Mouse (Mus musculus) midbrain, embryonic 16.5 days (tissue): ENCODE results near the gene Eva1a. TPM values are rescaled to one million over a fixed set of nuclear protein-coding genes. Genes with fewer than 3 reads are reported as not detected.

Experiments
- ATAC-seq: fragments of 200-750 bp; cut with Nextera tagmentation; 2 replicates; pipeline ENCODE4 v1.8.0; 2017; ENCODE audit warnings: moderate TSS enrichment
- H3K27ac ChIP-seq: fragments of 300-500 bp; sonication (generic); 2 replicates; pipeline ENCODE4 v1.5.1; 2014; ENCODE audit warnings: mild to moderate bottlenecking, low read length, mixed read lengths
- H3K27me3 ChIP-seq: fragments of 300-500 bp; sonication (generic); 2 replicates; pipeline ENCODE4 v1.6.1; 2014; ENCODE audit warnings: low read depth, low read length, mixed read lengths; ENCODE audit not compliant: control insufficient read depth, insufficient read depth
- H3K36me3 ChIP-seq: fragments of 300-500 bp; sonication (generic); 2 replicates; pipeline ENCODE4 v1.6.1; 2014; ENCODE audit warnings: mild to moderate bottlenecking, low read length, moderate library complexity, mixed read lengths; ENCODE audit not compliant: control insufficient read depth, insufficient read depth
- H3K4me1 ChIP-seq: fragments of 300-500 bp; sonication (generic); 2 replicates; pipeline ENCODE4 v1.6.1; 2014; ENCODE audit warnings: mild to moderate bottlenecking, low read length, mixed read lengths; ENCODE audit not compliant: control insufficient read depth, insufficient read depth
- H3K4me2 ChIP-seq: fragments of 300-500 bp; sonication (generic); 2 replicates; pipeline ENCODE4 v1.6.1; 2014; ENCODE audit warnings: mild to moderate bottlenecking, low read length, mixed read lengths
- H3K4me3 ChIP-seq: fragments of 300-500 bp; sonication (generic); 2 replicates; pipeline ENCODE4 v1.5.1; 2014; ENCODE audit warnings: low read depth, mild to moderate bottlenecking, low read length, moderate library complexity, mixed read lengths
- H3K9ac ChIP-seq: fragments of 300-500 bp; sonication (generic); 2 replicates; pipeline ENCODE4 v1.6.1; 2014; ENCODE audit warnings: low read depth, low read length, mixed read lengths
- H3K9me3 ChIP-seq: fragments of 300-500 bp; sonication (generic); replicated peaks from 2 replicates; pipeline ENCODE4 v1.6.1; 2014; ENCODE audit warnings: mild to moderate bottlenecking, low read length, mixed read lengths; ENCODE audit not compliant: control insufficient read depth, poor library complexity, severe bottlenecking
- WGBS: fragments of 180-500 bp; shearing (Covaris S2); extraction: QIAGEN DNeasy Blood & Tissue Kit; methylation state at CpG from one replicate; pipeline ENCODE4 v1.1.7; 2014; 5-methylcytosine and 5-hydroxymethylcytosine counted together
- polyA plus RNA-seq: library from polyadenylated mRNA; unstranded; fragments of >200 nt; fragmentation: Nextera tagmentation; extraction: Ambion mirVana; gene quantifications from 2 replicates; pipeline ENCODE4 v1.2.1, GENCODE M21; 2015

Eva1a gene
- polyA plus RNA-seq, 1 experiment from 2014 or later, result 0.63 TPM

- Histone ChIP-seq H3K27me3 (no peaks in the 10 kb centered on the region), H3K4me1 (no peaks in the 10 kb centered on the region), H3K36me3 (no peaks in the 10 kb centered on the region), H3K9me3 (no peaks in the 10 kb centered on the region), H3K4me3 (no peak overlapping the region), H3K27ac (no peak overlapping the region), H3K9ac (no peak overlapping the region), H3K4me2 (no peak overlapping the region)
- ATAC-seq, result no peak
- WGBS, result 80% methylated on average over 9 of the region's 9 CpGs
Measured at GRCm38 (mm10) chr6:82127827-82128226, 87.0 kb downstream of the Eva1a start.

GRCm38 (mm10) chr6:82129630-82130217 lies 88.9 kb downstream of the Eva1a start:
- Histone ChIP-seq H3K4me1 (no peaks in the 10 kb centered on the region), H3K27me3 (no peaks in the 10 kb centered on the region), H3K4me2 (no peak overlapping the region), H3K4me3 (no peak overlapping the region), H3K9ac (no peak overlapping the region), H3K27ac (peak overlapping the region; percentile 25), H3K36me3 (no peaks in the 10 kb centered on the region), H3K9me3 (no peaks in the 10 kb centered on the region)
- 39% methylated on average over 9 of the region's 9 CpGs for WGBS
- ATAC-seq, result peak; percentile 68; the same call in 1 of the 2 replicates

- Histone ChIP-seq H3K4me3 (no peak overlapping the region), H3K9me3 (no peaks in the 10 kb centered on the region), H3K27ac (no peak overlapping the region), H3K4me2 (no peak overlapping the region), H3K9ac (no peak overlapping the region), H3K27me3 (no peaks in the 10 kb centered on the region), H3K4me1 (no peaks in the 10 kb centered on the region), H3K36me3 (no peaks in the 10 kb centered on the region)
- WGBS, result 83% methylated on average over 13 of the region's 13 CpGs
- ATAC-seq, result no peak
Measured at GRCm38 (mm10) chr6:82132876-82133591, 92.2 kb downstream of the Eva1a start.

GRCm38 (mm10) chr6:82133592-82133978 lies 92.7 kb downstream of the Eva1a start:
- H3K4me2 ChIP-seq, result no peak overlapping the region
- no peak overlapping the region for H3K9ac ChIP-seq
- no peak overlapping the region for H3K27ac ChIP-seq
- no peak for ATAC-seq
- no peaks in the 10 kb centered on the region for H3K27me3 ChIP-seq
- no peaks in the 10 kb centered on the region for H3K36me3 ChIP-seq
- H3K9me3 ChIP-seq, result no peaks in the 10 kb centered on the region
- H3K4me1 ChIP-seq, result no peaks in the 10 kb centered on the region
- 73% methylated on average over 7 of the region's 7 CpGs for WGBS
- H3K4me3 ChIP-seq, result no peak overlapping the region

- Histone ChIP-seq H3K27me3 (no peaks in the 10 kb centered on the region), H3K4me3 (no peak overlapping the region), H3K4me1 (no peaks in the 10 kb centered on the region), H3K9me3 (no peaks in the 10 kb centered on the region), H3K27ac (no peak overlapping the region), H3K36me3 (no peaks in the 10 kb centered on the region), H3K4me2 (no peak overlapping the region), H3K9ac (no peak overlapping the region)
- 52% methylated on average over 13 of the region's 13 CpGs for WGBS
- ATAC-seq, result peak; percentile 64; the same call in 1 of the 2 replicates
Measured at GRCm38 (mm10) chr6:82135959-82136712, 95.3 kb downstream of the Eva1a start.

Other genes with a start within 250 kb of the Eva1a start
- gene Gcfc2, start 117.4 kb upstream of the Eva1a start, polyA plus RNA-seq, result 7.6 and 8.4 TPM in 2 replicates
- 38.2 and 41.7 TPM in 2 replicates for gene Mrpl19, start 75.1 kb upstream of the Eva1a start, polyA plus RNA-seq